Mouse (Mus musculus): ENCODE data around the gene Zkscan2. TPM values are rescaled to one million over a fixed set of nuclear protein-coding genes. Genes with fewer than 3 reads are reported as not detected.

The Zkscan2 gene
- polyA plus RNA-seq, 1 experiment from 2014 or later: 12.8 TPM

Other genes starting within 250 kb of the Zkscan2 start
- 100 and 105 TPM in 2 replicates for gene Lcmt1, start 130.7 kb downstream of the Zkscan2 start, polyA plus RNA-seq (2015; fragmentation: Nextera tagmentation; extraction: Ambion mirVana)
- 9.5 and 9.8 TPM in 2 replicates for gene Arhgap17, start 130.5 kb downstream of the Zkscan2 start, polyA plus RNA-seq (2015; fragmentation: Nextera tagmentation; extraction: Ambion mirVana)
- not detected in 2 replicates for gene Aqp8, start 38.2 kb downstream of the Zkscan2 start, polyA plus RNA-seq (2015; fragmentation: Nextera tagmentation; extraction: Ambion mirVana)

Measured in forebrain, embryonic 16.5 days (tissue).